Mouse (Mus musculus): ENCODE results near the gene Tbc1d13. TPM values are rescaled to one million over a fixed set of nuclear protein-coding genes. Genes with fewer than 3 reads are reported as not detected.
"Not testable (repeated sequence)": the region's sequence is repeated elsewhere in the genome, so short reads cannot be mapped to it uniquely, and the experiment has no call there.

Tbc1d13 gene
- total RNA-seq, 1 experiment from 2014 or later, result 31.4 TPM

DNA sequence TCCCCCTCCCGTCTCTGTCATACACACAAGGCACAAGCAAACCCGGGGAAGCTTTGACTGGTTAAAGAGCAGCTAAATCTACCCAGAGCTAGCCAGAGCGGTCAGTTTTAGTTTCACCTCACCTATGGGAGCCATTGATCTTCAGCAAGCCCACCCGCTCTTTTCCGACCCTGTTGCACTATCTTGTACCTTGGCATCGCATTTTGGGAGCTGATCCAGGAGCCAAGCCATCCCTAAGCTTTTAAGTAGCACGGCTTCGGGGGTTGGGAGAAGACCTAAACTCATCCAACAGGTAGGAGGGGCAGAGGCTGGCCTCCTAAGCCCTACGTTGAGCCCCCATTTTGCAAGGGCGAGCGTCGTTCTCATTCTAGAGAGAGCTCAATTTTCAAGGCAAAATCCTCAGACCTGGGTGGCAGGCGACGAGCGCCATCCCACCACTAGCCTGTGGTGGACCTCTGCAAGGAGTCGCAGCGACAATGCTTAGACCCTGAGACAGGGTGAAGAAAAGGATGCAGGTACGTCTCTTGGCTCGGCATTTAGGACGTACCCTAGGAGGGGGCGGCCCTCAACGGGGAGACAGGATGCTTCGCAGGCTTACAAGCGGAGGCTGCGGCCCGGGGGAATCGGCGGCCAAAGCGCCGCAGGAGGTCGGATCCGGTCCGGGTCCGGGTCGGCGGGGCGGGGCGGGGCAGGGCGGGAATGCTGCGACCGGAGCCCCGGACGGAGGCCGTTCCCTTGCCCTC, 9.6 kb upstream of the Tbc1d13 start:
- ATAC-seq (replicated peaks in 1 of 2; ENCODE audit: insufficient read depth in 1 of 2, low FRiP score in 2 of 2, low TSS enrichment in 1 of 2, low read depth in 1 of 2, poor library complexity in 2 of 2, severe bottlenecking in 2 of 2), result peak in 1 of 2 experiments; percentile 11; a peak in 1 of 4 replicates

DNA sequence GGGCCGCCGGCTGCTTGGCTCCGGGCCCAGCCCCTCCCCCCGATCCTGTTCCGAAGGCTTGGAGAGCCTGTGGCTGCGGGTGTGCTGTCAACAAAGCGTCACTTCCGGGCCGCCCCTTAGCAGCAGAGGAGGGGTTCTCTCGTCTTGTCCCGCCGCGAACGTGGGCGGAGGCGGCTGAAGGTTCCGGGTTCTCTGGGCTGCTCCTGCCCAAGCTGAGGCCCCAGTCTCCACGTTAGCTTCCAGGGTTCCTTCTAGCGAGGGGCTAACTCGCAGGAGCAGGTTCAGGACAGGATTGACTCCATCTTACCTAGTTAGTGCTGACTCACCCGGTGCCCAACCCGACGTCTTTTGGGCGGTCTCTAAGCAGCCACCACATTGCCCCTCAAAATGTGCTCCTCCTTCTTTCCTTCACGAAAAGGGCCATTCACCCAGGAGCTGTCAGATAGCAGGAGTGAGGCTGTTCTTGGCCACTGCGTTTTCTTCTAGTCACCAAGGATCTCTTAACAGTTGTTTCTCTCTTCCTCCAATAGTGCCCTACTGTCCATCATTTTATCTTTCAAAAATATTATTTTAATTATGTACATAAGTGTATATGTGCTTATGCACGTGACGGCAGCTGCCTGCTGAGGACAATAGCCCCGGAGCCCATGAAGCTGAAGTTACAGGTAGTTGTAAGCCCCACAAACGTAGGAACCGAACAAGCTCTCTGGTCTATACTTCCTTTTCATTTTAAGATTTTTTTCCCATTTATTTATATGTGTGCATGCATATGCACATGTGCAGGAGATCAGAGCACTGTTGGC, 8.9 kb upstream of the Tbc1d13 start, which contains the start of gene Zer1:
Gene Zer1 (minus strand): TSS at position 114 of the 803 bp plus-strand sequence.
- peak; percentile 93 to 98 for ATAC-seq (replicated peaks in 1 of 2; ENCODE audit: insufficient read depth in 1 of 2, low FRiP score in 2 of 2, low TSS enrichment in 1 of 2, low read depth in 1 of 2, poor library complexity in 2 of 2, severe bottlenecking in 2 of 2)

DNA sequence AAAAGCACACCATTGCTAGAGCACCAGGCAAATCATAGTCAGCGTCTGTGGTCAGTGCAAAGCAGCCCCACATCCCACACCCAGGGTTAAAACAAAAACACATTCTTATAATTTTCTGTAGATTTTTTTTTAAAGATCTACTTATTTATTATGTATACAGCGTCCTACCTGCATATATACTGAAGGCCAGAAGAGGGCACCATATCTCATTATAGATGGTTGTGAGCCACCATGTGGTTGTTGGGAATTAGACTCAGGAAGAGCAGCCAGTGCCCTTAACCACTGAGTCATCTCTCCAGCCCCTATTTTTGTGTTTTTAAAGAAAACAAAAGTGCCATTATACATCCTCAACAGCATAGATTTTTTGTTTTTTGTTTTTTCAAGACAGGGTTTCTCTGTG, 4.8 kb upstream of the Tbc1d13 start:
- ATAC-seq (replicated peaks in 1 of 2; ENCODE audit: insufficient read depth in 1 of 2, low FRiP score in 2 of 2, low TSS enrichment in 1 of 2, low read depth in 1 of 2, poor library complexity in 2 of 2, severe bottlenecking in 2 of 2), result no peak

DNA sequence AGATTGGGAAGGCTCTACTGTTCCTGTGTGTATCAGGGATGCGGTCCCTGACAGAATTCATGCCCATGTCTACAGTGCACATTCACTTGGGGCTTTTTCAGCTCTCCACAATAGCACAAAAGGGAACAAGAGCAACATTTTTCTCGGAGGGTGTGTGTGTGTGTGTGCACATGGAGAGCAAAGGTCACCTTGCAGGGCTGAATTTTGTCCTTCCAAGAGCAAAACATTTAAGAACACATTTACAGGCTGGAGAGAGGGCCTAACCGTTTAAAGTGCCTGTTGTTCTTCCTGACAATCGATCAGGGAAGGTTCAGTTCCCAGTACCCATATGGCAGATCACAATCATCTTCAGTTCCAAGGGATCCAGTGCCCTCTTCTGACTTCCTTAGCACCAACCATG, 3.4 kb upstream of the Tbc1d13 start:
- ATAC-seq (replicated peaks in 1 of 2; ENCODE audit: insufficient read depth in 1 of 2, low FRiP score in 2 of 2, low TSS enrichment in 1 of 2, low read depth in 1 of 2, poor library complexity in 2 of 2, severe bottlenecking in 2 of 2), result no peak

DNA sequence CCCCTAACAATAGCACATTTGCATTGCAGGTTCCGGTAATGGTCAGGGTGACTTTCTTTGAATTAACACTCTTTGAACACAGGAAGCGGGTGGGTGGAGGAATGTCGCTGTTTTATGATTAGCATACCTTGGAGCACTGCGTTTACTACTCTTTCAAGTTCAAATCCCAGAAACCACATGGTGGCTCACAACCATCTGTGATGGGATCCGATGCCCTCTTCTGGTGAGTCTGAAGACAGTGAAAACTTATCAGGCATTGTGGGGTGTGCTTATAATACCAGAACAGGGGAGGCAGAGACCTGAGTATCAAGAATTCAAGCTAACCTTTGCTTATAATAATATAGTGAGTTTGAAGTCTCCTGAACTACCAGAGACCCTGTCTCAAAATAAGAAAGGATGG, 2.3 kb upstream of the Tbc1d13 start:
- not testable (repeated sequence) for ATAC-seq (replicated peaks in 1 of 2; ENCODE audit: insufficient read depth in 1 of 2, low FRiP score in 2 of 2, low TSS enrichment in 1 of 2, low read depth in 1 of 2, poor library complexity in 2 of 2, severe bottlenecking in 2 of 2)

DNA sequence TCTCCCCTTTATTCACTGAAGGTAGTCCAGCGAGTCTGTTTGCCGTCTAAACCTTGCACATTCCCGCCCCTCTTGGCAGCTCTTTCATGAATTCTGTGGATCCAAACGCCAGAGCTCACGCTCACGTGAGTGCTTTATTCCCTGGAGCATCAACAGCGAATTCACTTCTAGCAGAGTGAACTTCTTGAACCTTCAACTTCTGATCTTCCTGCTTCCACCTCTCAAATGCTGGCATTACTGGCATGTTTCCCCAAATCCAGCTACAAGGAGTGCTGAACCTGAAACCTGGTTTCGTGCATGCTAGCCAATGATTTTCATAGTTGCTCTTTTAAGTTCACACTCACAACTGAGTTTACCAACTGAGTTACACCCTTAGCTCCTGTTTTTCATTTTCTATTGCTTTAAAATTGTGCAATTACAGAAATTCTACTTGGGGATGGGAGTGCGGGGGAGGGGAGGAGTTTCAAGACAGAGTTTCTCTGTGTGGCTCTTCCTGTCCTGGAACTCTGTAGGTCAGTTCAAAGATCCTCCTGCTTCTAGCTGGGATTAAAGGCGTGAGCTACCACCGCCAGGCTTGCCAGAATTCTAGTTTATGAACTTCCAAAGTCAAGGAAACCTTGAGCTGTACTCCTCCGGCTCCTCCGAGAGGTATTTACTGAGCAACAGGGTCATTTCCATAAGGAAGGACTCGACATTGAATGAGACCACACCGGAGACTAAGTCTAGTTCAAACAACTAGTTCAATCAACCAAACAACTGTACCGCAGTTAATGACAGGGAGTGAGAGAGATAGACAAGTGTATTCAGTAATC, 539 bp upstream of the Tbc1d13 start:
- no peak for ATAC-seq (replicated peaks in 1 of 2; ENCODE audit: insufficient read depth in 1 of 2, low FRiP score in 2 of 2, low TSS enrichment in 1 of 2, low read depth in 1 of 2, poor library complexity in 2 of 2, severe bottlenecking in 2 of 2)

DNA sequence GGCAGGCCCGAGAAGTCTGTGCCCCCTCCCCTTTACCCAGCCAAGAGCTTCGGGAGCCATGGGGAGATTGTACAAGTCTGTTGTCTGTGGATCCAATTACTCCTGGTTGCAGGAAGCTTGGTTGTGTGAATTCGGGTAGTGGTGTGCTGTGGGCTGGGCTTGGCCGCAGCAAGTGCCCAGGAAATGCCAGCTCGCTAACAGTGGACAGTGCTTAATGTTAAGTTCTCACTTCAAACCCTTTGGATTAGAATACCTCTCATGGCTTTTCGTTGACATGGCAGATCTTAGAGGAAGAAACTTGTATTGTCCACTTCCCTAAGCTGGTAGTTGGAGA, 799 bp downstream of the Tbc1d13 start:
- no peak for ATAC-seq (replicated peaks in 1 of 2; ENCODE audit: insufficient read depth in 1 of 2, low FRiP score in 2 of 2, low TSS enrichment in 1 of 2, low read depth in 1 of 2, poor library complexity in 2 of 2, severe bottlenecking in 2 of 2)

DNA sequence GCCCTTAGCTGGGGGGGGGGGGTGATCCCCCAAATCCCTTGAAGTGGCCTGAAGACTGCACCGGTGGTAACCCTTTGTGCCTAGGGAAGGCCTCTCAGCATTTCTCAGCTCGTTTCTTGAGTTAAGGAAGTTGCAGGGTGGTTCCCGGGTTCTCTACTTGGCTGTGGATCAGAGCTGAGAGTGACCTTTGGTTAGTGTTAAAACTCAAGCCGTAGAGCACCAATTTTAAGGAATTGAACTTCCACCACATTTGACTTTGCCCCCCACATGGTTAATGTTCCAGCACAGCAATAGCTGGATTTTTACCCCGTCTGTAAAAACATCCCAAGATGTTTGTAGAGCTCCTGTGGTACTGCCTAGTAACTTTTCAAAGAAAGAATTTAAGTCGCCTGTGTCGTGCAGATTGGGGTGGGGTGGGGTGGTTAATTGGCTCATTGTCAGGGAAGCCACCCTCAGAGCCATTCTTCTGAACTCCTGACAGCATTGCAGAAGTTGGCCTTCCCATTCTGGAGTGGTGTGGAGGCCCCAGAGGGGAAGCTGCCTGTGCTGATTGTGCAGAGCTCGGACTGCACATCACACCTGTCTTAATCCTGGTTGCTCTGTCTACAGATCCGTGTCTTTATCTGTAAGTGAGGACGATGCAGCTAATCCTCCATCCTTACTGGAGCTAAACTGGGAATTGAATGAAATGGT, 1.5 kb downstream of the Tbc1d13 start:
- ATAC-seq (replicated peaks in 1 of 2; ENCODE audit: insufficient read depth in 1 of 2, low FRiP score in 2 of 2, low TSS enrichment in 1 of 2, low read depth in 1 of 2, poor library complexity in 2 of 2, severe bottlenecking in 2 of 2), result no peak

DNA sequence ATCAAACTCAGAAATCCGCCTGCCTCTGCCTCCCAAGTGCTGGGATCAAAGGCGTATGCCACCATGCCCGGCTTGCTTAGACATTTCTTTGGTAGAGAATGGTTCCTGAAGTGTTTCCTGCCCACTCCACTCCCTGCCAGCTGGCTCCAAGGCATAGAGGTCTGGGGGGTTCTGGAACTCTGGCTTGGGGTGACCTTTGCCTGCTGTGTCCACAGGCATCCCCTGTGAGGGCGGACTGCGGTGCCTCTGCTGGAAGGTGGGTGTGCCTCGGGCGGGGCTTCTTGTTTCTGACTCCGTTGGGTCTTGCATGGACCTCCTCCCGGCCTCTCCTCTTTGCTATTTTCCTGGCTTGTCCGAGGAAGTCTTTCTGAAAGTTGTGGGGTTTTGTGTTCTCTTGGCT, 2.9 kb downstream of the Tbc1d13 start:
- ATAC-seq (replicated peaks in 1 of 2; ENCODE audit: insufficient read depth in 1 of 2, low FRiP score in 2 of 2, low TSS enrichment in 1 of 2, low read depth in 1 of 2, poor library complexity in 2 of 2, severe bottlenecking in 2 of 2), result no peak

DNA sequence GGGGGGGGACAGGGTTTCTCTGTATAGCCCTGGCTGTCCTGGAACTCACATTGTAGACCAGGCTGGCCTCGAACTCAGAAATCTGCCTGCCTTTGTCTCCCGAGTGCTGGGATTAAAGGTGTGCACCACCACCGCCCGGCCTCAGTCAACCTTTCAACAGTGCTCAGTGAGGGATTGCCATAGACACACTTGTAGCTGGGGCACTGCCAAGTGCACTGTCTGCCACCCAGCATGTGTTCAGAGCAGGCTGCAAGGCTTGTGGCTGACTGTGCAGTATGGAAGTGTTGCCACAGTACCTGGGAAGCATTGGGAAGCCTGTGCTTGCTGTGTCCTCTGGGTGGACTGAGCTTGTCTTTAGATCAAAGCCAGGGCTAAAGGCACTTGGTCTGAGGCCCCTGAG, 6.5 kb downstream of the Tbc1d13 start:
- not testable (repeated sequence) for ATAC-seq (replicated peaks in 1 of 2; ENCODE audit: insufficient read depth in 1 of 2, low FRiP score in 2 of 2, low TSS enrichment in 1 of 2, low read depth in 1 of 2, poor library complexity in 2 of 2, severe bottlenecking in 2 of 2)

DNA sequence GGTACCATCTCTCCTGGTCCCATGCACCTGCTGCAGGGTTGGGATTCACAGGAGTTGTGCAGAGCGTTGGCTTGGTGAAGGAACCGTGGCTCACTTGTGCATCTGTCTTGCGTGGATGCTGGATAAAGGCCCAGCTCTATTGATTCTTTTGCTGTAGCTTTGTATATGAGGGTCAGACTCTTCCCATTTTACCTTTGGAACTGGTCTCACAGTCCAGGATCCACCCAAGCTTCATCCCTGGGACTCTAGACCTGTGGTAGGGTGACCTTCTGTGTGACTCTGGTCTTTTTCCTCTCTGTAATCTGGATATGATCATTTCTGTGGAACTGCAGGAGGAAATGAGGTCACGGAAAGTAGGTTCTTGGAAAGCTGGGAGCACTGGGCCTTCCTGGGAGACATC, 10.9 kb downstream of the Tbc1d13 start:
- no peak for ATAC-seq (replicated peaks in 1 of 2; ENCODE audit: insufficient read depth in 1 of 2, low FRiP score in 2 of 2, low TSS enrichment in 1 of 2, low read depth in 1 of 2, poor library complexity in 2 of 2, severe bottlenecking in 2 of 2)

DNA sequence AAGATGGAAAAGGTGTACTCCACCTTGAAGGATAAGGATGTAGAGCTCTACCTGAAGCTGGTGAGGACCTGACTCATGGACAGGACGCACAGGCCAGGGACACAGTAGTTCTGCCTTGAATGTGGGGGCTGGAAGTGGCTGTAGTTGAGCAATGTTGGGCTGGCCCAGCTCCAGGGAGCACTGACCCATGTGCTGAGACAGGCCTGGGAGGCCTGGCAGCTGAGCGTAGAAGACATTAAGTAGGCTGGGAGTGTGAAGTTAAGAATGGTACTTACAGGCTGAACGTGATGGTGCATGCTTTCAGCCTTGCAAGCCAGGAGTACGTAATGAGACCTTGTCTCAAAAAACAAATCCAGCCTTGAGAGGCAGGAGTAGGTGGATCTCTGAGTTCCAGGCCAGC, 13.9 kb downstream of the Tbc1d13 start:
- ATAC-seq (replicated peaks in 1 of 2; ENCODE audit: insufficient read depth in 1 of 2, low FRiP score in 2 of 2, low TSS enrichment in 1 of 2, low read depth in 1 of 2, poor library complexity in 2 of 2, severe bottlenecking in 2 of 2), result no peak

DNA sequence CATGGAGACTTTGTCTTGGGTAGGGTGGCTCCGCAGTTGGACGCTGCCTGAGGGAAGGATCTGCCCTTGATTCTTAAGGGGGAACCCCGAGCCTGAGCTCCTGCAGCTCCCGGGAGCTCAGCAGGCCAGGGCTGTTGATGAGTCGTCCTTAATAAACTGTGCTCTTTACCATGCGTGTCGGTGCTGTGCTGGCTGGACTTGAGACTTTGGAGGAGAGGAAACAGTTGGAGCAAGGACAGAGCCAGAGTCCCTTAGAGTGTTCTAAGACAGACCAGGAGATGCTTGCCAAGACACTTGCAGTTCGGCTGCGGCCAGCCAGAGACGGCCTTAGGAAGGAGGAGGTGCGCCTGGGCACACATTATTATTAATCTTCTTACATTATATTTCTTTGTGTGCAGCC, 18.3 kb downstream of the Tbc1d13 start:
- ATAC-seq (replicated peaks in 1 of 2; ENCODE audit: insufficient read depth in 1 of 2, low FRiP score in 2 of 2, low TSS enrichment in 1 of 2, low read depth in 1 of 2, poor library complexity in 2 of 2, severe bottlenecking in 2 of 2), result no peak

DNA sequence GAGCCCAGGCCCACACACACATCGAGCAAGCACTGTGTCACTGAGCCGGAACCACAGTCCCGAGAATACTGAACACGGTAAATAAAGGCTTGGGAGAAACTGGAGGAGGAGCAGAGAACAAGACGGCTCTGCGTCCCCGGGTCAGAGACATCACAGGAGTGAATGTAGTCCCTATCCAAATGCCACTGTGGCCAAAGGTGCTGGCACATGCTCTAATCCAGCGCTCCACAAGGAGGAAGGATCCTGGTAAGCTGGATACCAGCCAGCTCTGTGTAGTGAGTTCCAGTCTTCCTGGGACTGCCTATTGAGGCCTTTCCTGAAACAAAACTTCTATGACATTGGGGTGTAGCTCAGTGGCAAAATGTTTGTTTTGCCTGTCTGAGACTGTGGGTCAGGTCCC, 19.1 kb downstream of the Tbc1d13 start:
- no peak for ATAC-seq (replicated peaks in 1 of 2; ENCODE audit: insufficient read depth in 1 of 2, low FRiP score in 2 of 2, low TSS enrichment in 1 of 2, low read depth in 1 of 2, poor library complexity in 2 of 2, severe bottlenecking in 2 of 2)

DNA sequence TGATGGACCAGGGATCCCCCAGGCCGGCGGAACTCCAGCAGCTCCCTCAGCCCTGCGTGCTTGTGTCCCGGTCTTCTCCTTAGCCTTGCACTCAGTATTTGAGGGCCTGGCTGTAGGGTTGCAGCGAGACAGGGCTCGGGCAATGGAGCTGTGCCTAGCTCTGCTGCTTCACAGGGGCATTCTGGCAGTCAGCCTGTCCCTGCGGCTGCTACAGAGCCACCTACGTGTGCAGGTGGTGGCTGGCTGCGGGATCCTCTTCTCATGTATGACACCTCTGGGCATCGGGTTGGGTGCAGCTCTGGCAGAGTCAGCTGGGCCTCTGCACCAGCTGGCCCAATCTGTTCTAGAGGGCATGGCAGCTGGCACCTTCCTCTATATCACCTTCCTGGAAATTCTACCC, 26.3 kb downstream of the Tbc1d13 start:
- ATAC-seq (replicated peaks in 1 of 2; ENCODE audit: insufficient read depth in 1 of 2, low FRiP score in 2 of 2, low TSS enrichment in 1 of 2, low read depth in 1 of 2, poor library complexity in 2 of 2, severe bottlenecking in 2 of 2), result not testable (repeated sequence)

DNA sequence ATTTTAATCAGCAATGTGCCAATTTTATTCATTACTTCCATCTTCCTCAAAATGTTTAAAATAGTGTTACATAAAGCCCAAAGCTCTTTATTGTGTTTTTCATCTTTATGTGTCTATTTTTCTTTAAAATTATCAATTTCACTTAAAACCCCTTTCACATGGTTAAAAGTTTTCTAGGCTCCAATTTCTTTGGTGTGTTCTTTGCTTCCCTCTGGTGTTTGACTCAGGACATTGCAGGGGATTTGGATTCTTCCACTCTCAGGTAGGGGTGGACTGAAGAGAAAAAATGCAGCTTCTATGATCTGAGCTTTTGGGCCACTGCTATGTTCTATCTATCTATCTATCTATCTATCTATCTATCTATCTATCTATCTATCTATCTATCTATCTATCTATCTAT, 28.3 kb downstream of the Tbc1d13 start:
- ATAC-seq (replicated peaks in 1 of 2; ENCODE audit: insufficient read depth in 1 of 2, low FRiP score in 2 of 2, low TSS enrichment in 1 of 2, low read depth in 1 of 2, poor library complexity in 2 of 2, severe bottlenecking in 2 of 2), result peak; percentile 59 to 64; a peak in 3 of 4 replicates

DNA sequence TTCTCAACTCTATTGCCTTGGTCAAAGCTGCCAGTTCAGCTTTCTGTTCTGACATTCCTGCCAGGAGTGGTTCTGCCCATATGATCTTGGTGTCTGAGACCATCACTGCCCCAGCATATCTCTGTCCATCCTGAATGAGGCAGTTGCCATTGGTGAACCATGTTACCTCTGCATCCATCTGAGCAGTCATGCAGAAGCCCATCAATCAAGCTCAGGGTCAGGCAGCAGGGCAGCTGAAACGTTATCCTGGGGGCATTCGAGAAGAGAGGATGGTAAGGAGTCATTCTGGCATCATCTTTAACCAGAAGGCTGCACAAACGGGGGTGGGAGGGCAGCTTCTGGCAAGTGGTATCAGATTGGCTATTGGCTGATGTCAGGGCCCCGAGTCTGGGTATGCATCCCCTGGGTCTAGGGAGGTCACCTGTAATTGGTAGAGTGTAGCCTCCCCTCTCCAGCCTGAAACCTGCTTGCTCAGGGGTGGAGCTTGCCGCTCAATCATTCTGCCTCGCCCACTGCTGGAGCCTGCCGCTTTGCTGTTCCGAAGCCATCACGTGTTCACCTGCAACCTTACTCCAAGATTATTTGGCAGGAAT, 30.9 kb downstream of the Tbc1d13 start:
- no peak for ATAC-seq (replicated peaks in 1 of 2; ENCODE audit: insufficient read depth in 1 of 2, low FRiP score in 2 of 2, low TSS enrichment in 1 of 2, low read depth in 1 of 2, poor library complexity in 2 of 2, severe bottlenecking in 2 of 2)
